Mouse (Mus musculus) CH12.LX (cell line): ENCODE results near the gene Trp53rka. TPM values are rescaled to one million over a fixed set of nuclear protein-coding genes. Genes with fewer than 3 reads are reported as not detected.

Experiments
- DNase-seq: peaks from one replicate; pipeline ENCODE4 v3.0.0-alpha.2; 2013; ENCODE audit errors: extremely low read depth
- H3K27ac ChIP-seq: 2 replicates; pipeline ENCODE4 v1.5.1; 2012; ENCODE audit warnings: low read depth, mild to moderate bottlenecking, control low read depth, moderate library complexity; ENCODE audit not compliant: insufficient read depth
- H3K27me3 ChIP-seq: replicated peaks from 2 replicates; pipeline ENCODE3; 2012; ENCODE audit warnings: inconsistent platforms
- H3K36me3 ChIP-seq, 2 experiments: replicated peaks in 1 of 2; 2 replicates each; pipeline versions ENCODE3 to v1.6.1; 2012; ENCODE audit warnings: inconsistent platforms in 1 of 2, low read length in 1 of 2, mild to moderate bottlenecking in 1 of 2, mixed read lengths in 1 of 2, moderate library complexity in 1 of 2; ENCODE audit not compliant: control insufficient read depth in 1 of 2, insufficient read depth in 1 of 2
- H3K4me1 ChIP-seq, 2 experiments: 2 replicates each; pipeline ENCODE4 v1.6.1; 2012; ENCODE audit warnings: inconsistent platforms in 1 of 2, moderate library complexity in 1 of 2; ENCODE audit not compliant: insufficient read depth in 2 of 2, control insufficient read depth in 1 of 2
- H3K4me2 ChIP-seq: 2 replicates; pipeline ENCODE4 v1.6.1; 2012; ENCODE audit warnings: low read depth, mild to moderate bottlenecking, control low read depth; ENCODE audit not compliant: poor library complexity, insufficient read depth, severe bottlenecking
- H3K4me3 ChIP-seq, 3 experiments: fragments of 150-350 bp in 1 of 3; sonication (generic) in 1 of 3; replicated peaks in 1 of 3; 2 replicates each; pipeline versions ENCODE3 to v1.5.1; 2011 to 2012; ENCODE audit warnings: low read depth in 2 of 3, low read length in 2 of 3, mild to moderate bottlenecking in 2 of 3, moderate library complexity in 2 of 3, control low read depth in 1 of 3, improper control_type of control experiment in 1 of 3, inconsistent platforms in 1 of 3, mixed read lengths in 1 of 3; ENCODE audit not compliant: poor library complexity in 1 of 3
- H3K79me2 ChIP-seq: replicated peaks from 2 replicates; pipeline ENCODE4 v1.6.1; 2012; ENCODE audit warnings: mild to moderate bottlenecking, moderate library complexity; ENCODE audit not compliant: control insufficient read depth, poor library complexity, insufficient read depth, severe bottlenecking; ENCODE audit errors: extremely low read depth
- H3K9ac ChIP-seq: 2 replicates; pipeline ENCODE4 v1.6.1; 2012; ENCODE audit warnings: low read depth, mild to moderate bottlenecking, control low read depth, moderate library complexity; ENCODE audit not compliant: insufficient read depth
- H3K9me3 ChIP-seq: replicated peaks from 2 replicates; pipeline ENCODE3; 2012; ENCODE audit warnings: low read length, inconsistent platforms, mixed read lengths
- CTCF ChIP-seq, 2 experiments: IDR thresholded peaks in 1 of 2; conservative IDR thresholded peaks in 1 of 2; 2 replicates each; pipeline ENCODE4 v1.5.1; 2011 to 2012; ENCODE audit warnings: low read depth in 2 of 2, low read length in 2 of 2, improper control_type of control experiment in 1 of 2, inconsistent platforms in 1 of 2, mild to moderate bottlenecking in 1 of 2, moderate library complexity in 1 of 2
- E2F4 ChIP-seq: IDR thresholded peaks from 2 replicates; pipeline ENCODE4 v1.6.1; 2011; ENCODE audit warnings: low read depth, low read length, improper control_type of control experiment; ENCODE audit not compliant: insufficient replicate concordance
- EP300 ChIP-seq: IDR thresholded peaks from 2 replicates; pipeline ENCODE4 v1.6.1; 2011; ENCODE audit warnings: low read length, improper control_type of control experiment
- GABPA ChIP-seq: IDR thresholded peaks from 2 replicates; pipeline ENCODE4 v1.6.1; 2012; ENCODE audit warnings: low read depth, low read length, improper control_type of control experiment, inconsistent platforms; ENCODE audit not compliant: insufficient replicate concordance
- JUND ChIP-seq: conservative IDR thresholded peaks from 2 replicates; pipeline ENCODE4 v1.6.1; 2011; ENCODE audit warnings: low read depth, low read length, improper control_type of control experiment
- KAT2A ChIP-seq: IDR thresholded peaks from 2 replicates; pipeline ENCODE4 v1.6.1; 2012; ENCODE audit warnings: low read length, improper control_type of control experiment, inconsistent platforms; ENCODE audit not compliant: insufficient replicate concordance
- MAFK ChIP-seq: IDR thresholded peaks from 2 replicates; pipeline ENCODE4 v1.6.1; 2011; ENCODE audit warnings: low read length, improper control_type of control experiment; ENCODE audit not compliant: insufficient replicate concordance
- PAX5 ChIP-seq: IDR thresholded peaks from 2 replicates; pipeline ENCODE4 v1.6.1; 2012; ENCODE audit warnings: low read length, inconsistent platforms, mixed read lengths
- SIN3A ChIP-seq: IDR thresholded peaks from 2 replicates; pipeline ENCODE4 v1.6.1; 2012; ENCODE audit warnings: low read length, improper control_type of control experiment, inconsistent platforms
- ZNF384 ChIP-seq: IDR thresholded peaks from 2 replicates; pipeline ENCODE4 v1.6.1; 2012; ENCODE audit warnings: low read depth, low read length, improper control_type of control experiment, inconsistent platforms
- dilution Hi-C: fragments of 300-500 bp; cut with MboI; formaldehyde crosslinking; loops from 2 replicates; pipeline ENCODE4 v1.14.3; 2020; ENCODE audit warnings: low sequenced_read_pairs; ENCODE audit not compliant: extremely low pct_unique_long_range_greater_than_20kb, extremely low pct_ligation_motif_present
- in situ Hi-C: fragments of 300-500 bp; cut with MboI; formaldehyde crosslinking; loops from 3 replicates; pipeline ENCODE4 v1.14.3; 2019; ENCODE audit warnings: low sequenced_read_pairs, low pct_ligation_motif_present, low pct_unique_long_range_greater_than_20kb, mixed read lengths
- polyA plus RNA-seq: library from polyadenylated mRNA; unstranded; fragments of >175 nt; gene quantifications from 2 replicates; pipeline ENCODE4 v1.2.1, GENCODE M21; 2012; ENCODE audit warnings: low read depth; ENCODE audit not compliant: insufficient read length
- total RNA-seq, 2 experiments: library from RNA; depleted of rRNA; stranded (reverse); fragments of 300-350 nt in 1 of 2; fragments of >200 nt in 1 of 2; gene quantifications; 2 replicates each; pipeline ENCODE4 v1.2.3; 2012 to 2014

Trp53rka gene
- total and polyA plus RNA-seq, 3 experiments = 13.0 to 17.5 (median 16.0) TPM

GRCm38 (mm10) chr2:165484152-165484551 is 9.0 kb downstream of the Trp53rka start:
- Histone ChIP-seq H3K79me2 (no peaks in the 10 kb centered on the region), H3K4me1 (peaks cover 16 to 18% of the 10 kb centered on the region in 2 experiments), H3K9me3 (peaks cover 4% of the 10 kb centered on the region), H3K4me3 (no peak overlapping the region), H3K9ac (no peak overlapping the region), H3K27me3 (peaks cover 58% of the 10 kb centered on the region), H3K36me3 (peaks cover 2 to 12% of the 10 kb centered on the region in 2 experiments), H3K4me2 (no peak overlapping the region), H3K27ac (no peak overlapping the region)
- TF ChIP-seq MAFK (no peak), JUND (no peak), E2F4 (no peak), SIN3A (no peak), EP300 (no peak)
- dilution Hi-C loops (no loop called here), in situ Hi-C loops (no loop called here)
- no peak for DNase-seq

DNA sequence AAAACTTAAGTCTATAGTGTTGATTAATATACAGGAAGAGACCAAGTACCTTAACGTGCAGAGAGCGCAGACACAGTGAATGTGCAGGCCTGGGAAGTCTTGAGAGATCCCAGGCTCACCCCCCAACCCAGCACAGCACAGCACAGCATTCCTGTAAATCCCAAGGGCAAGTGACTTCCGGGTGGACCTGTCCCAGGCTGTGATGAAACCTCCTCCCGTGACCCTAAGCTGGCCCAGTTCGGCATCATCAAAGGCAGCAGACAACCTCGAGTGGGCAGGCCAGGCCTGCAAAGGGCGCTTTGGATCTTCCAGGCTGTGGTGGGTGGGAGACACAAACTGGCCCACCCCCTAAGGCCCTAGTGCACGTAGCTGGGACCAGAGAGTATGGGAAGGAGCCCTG is 11.1 kb downstream of the Trp53rka start:
- dilution Hi-C loops = no loop called here
- DNase-seq = no peak
- TF ChIP-seq GABPA = no peak
- TF ChIP-seq KAT2A = no peak
- TF ChIP-seq PAX5 = no peak
- Histone ChIP-seq H3K27ac (no peak overlapping the region), H3K36me3 (no peaks in the 10 kb centered on the region), H3K4me1 (peaks cover 9 to 13% of the 10 kb centered on the region in 2 experiments), H3K9ac (no peak overlapping the region), H3K9me3 (peaks cover 4% of the 10 kb centered on the region), H3K4me3 (no peak overlapping the region), H3K4me2 (no peak overlapping the region), H3K79me2 (no peaks in the 10 kb centered on the region), H3K27me3 (peaks cover 61% of the 10 kb centered on the region)
- in situ Hi-C loops = no loop called here

DNA sequence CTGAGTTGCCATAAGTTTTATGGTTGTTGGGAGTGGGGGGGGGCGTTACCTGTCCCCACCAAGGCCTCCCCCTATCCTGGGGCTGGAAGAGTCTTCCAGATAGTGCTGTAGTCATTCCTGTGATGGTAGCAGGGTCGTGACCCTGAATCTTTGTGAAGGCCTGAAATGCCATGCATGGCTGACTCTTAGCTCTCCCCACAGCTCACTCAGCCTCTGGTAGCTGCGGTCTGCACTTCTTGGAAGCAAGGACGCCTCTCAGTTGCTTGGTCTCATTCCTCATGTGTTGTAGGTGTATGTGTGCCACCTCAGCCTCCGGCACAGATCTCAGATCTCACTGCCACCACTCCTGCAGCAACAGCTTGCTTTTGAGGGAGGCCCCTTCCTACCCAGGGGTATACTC is 17.3 kb downstream of the Trp53rka start:
- TF ChIP-seq ZNF384 (no peak), CTCF (conservative IDR thresholded peaks at IDR 0.05 in 1 of 2, IDR thresholded peaks at IDR 0.05 in 1 of 2; ENCODE audit: low read depth in 2 of 2, low read length in 2 of 2) (no peak)
- no peaks in the 10 kb centered on the region for H3K79me2 ChIP-seq
- no peaks in the 10 kb centered on the region for H3K4me1 ChIP-seq
- no peak overlapping the region for H3K4me3 ChIP-seq
- H3K36me3 ChIP-seq = no peaks in the 10 kb centered on the region
- H3K27me3 ChIP-seq = peaks cover 78% of the 10 kb centered on the region
- DNase-seq = no peak
- H3K4me2 ChIP-seq = no peak overlapping the region
- in situ Hi-C loops (loop anchor here (10.0 kb wide), 1 partner anchor 111 kb away; the partner anchor contains the start of gene Zfp663), dilution Hi-C loops (no loop called here)
- H3K9ac ChIP-seq = no peak overlapping the region
- H3K27ac ChIP-seq = no peak overlapping the region
- H3K9me3 ChIP-seq = peaks cover 4% of the 10 kb centered on the region
